Mouse (Mus musculus) CH12.LX (cell line): Measurements from ENCODE around the gene Nek5. TPM values are rescaled to one million over a fixed set of nuclear protein-coding genes. Genes with fewer than 3 reads are reported as not detected.

ENCODE experiments used
- polyA plus RNA-seq: library from polyadenylated mRNA; unstranded; fragments of >175 nt; gene quantifications from 2 replicates; pipeline ENCODE4 v1.2.1, GENCODE M21; 2012; ENCODE audit warnings: low read depth; ENCODE audit not compliant: insufficient read length
- total RNA-seq, 2 experiments: library from RNA; depleted of rRNA; stranded (reverse); fragments of 300-350 nt in 1 of 2; fragments of >200 nt in 1 of 2; gene quantifications; 2 replicates each; pipeline ENCODE4 v1.2.3; 2012 to 2014

The Nek5 gene
- total and polyA plus RNA-seq, 3 experiments = not detected

Other genes starting within 250 kb of the Nek5 start
- gene Defb9, start 239.6 kb downstream of the Nek5 start, total RNA-seq (2012; rRNA removed) = not detected in 2 replicates
- gene Defb9, start 239.6 kb downstream of the Nek5 start, total RNA-seq (2014; rRNA removed) = not detected in 2 replicates
- not detected in 2 replicates for gene Defb9, start 239.6 kb downstream of the Nek5 start, polyA plus RNA-seq
- gene Defb11, start 218.6 kb downstream of the Nek5 start, total RNA-seq (2012; rRNA removed) = not detected in 2 replicates
- not detected in 2 replicates for gene Defb11, start 218.6 kb downstream of the Nek5 start, total RNA-seq (2014; rRNA removed)
- not detected in 2 replicates for gene Defb11, start 218.6 kb downstream of the Nek5 start, polyA plus RNA-seq
- not detected in 2 replicates for gene Defb15, start 192.3 kb downstream of the Nek5 start, total RNA-seq (2012; rRNA removed)
- gene Defb15, start 192.3 kb downstream of the Nek5 start, total RNA-seq (2014; rRNA removed) = not detected in 2 replicates
- gene Defb15, start 192.3 kb downstream of the Nek5 start, polyA plus RNA-seq = not detected in 2 replicates
- not detected in 2 replicates for gene Defb35, start 186.7 kb downstream of the Nek5 start, total RNA-seq (2012; rRNA removed)
- not detected in 2 replicates for gene Defb35, start 186.7 kb downstream of the Nek5 start, total RNA-seq (2014; rRNA removed)
- not detected in 2 replicates for gene Defb35, start 186.7 kb downstream of the Nek5 start, polyA plus RNA-seq
- gene Defb13, start 178.3 kb downstream of the Nek5 start, total RNA-seq (2012; rRNA removed) = not detected in 2 replicates
- gene Defb13, start 178.3 kb downstream of the Nek5 start, total RNA-seq (2014; rRNA removed) = not detected in 2 replicates
- not detected in 2 replicates for gene Defb13, start 178.3 kb downstream of the Nek5 start, polyA plus RNA-seq
- not detected in 2 replicates for gene Fam90a1a, start 166.3 kb downstream of the Nek5 start, total RNA-seq (2012; rRNA removed)
- not detected in 2 replicates for gene Fam90a1a, start 166.3 kb downstream of the Nek5 start, total RNA-seq (2014; rRNA removed)
- not detected in 2 replicates for gene Fam90a1a, start 166.3 kb downstream of the Nek5 start, polyA plus RNA-seq
- gene Ccdc70, start 155.3 kb downstream of the Nek5 start, total RNA-seq (2012; rRNA removed) = not detected in 2 replicates
- gene Ccdc70, start 155.3 kb downstream of the Nek5 start, total RNA-seq (2014; rRNA removed) = not detected in 2 replicates
- not detected in 2 replicates for gene Ccdc70, start 155.3 kb downstream of the Nek5 start, polyA plus RNA-seq
- gene Atp7b, start 64.7 kb downstream of the Nek5 start, total RNA-seq (2012; rRNA removed) = 2.9 and 3.1 TPM in 2 replicates
- gene Atp7b, start 64.7 kb downstream of the Nek5 start, total RNA-seq (2014; rRNA removed) = 0.47 and 0.51 TPM in 2 replicates
- gene Atp7b, start 64.7 kb downstream of the Nek5 start, polyA plus RNA-seq = 1.2 and 1.5 TPM in 2 replicates
- 13.7 and 14.3 TPM in 2 replicates for gene Alg11, start 64.3 kb downstream of the Nek5 start, total RNA-seq (2012; rRNA removed)
- gene Alg11, start 64.3 kb downstream of the Nek5 start, total RNA-seq (2014; rRNA removed) = 14.3 and 16.1 TPM in 2 replicates
- gene Alg11, start 64.3 kb downstream of the Nek5 start, polyA plus RNA-seq = 10.9 and 11.9 TPM in 2 replicates
- 4.0 and 4.7 TPM in 2 replicates for gene Nek3, start 41.4 kb upstream of the Nek5 start, total RNA-seq (2012; rRNA removed)
- gene Nek3, start 41.4 kb upstream of the Nek5 start, total RNA-seq (2014; rRNA removed) = 4.1 and 4.4 TPM in 2 replicates
- 3.3 and 3.4 TPM in 2 replicates for gene Nek3, start 41.4 kb upstream of the Nek5 start, polyA plus RNA-seq
- gene Ckap2, start 60.8 kb upstream of the Nek5 start, total RNA-seq (2012; rRNA removed) = 19.5 and 24.7 TPM in 2 replicates
- 48.8 and 53.2 TPM in 2 replicates for gene Ckap2, start 60.8 kb upstream of the Nek5 start, total RNA-seq (2014; rRNA removed)
- 31.3 and 36.4 TPM in 2 replicates for gene Ckap2, start 60.8 kb upstream of the Nek5 start, polyA plus RNA-seq
- 17.8 and 21.2 TPM in 2 replicates for gene Vps36, start 67.8 kb upstream of the Nek5 start, total RNA-seq (2012; rRNA removed)
- gene Vps36, start 67.8 kb upstream of the Nek5 start, total RNA-seq (2014; rRNA removed) = 24.7 and 25.9 TPM in 2 replicates
- gene Vps36, start 67.8 kb upstream of the Nek5 start, polyA plus RNA-seq = 43.1 and 46.5 TPM in 2 replicates
- 0.30 and 0.34 TPM in 2 replicates for gene Thsd1, start 102.3 kb upstream of the Nek5 start, total RNA-seq (2012; rRNA removed)
- gene Thsd1, start 102.3 kb upstream of the Nek5 start, total RNA-seq (2014; rRNA removed) = 0.12 and 0.26 TPM in 2 replicates
- gene Thsd1, start 102.3 kb upstream of the Nek5 start, polyA plus RNA-seq = 0.75 and 0.83 TPM in 2 replicates
- gene Tpte, start 158.4 kb upstream of the Nek5 start, total RNA-seq (2012; rRNA removed) = not detected in 2 replicates
- not detected in 2 replicates for gene Tpte, start 158.4 kb upstream of the Nek5 start, total RNA-seq (2014; rRNA removed)
- gene Tpte, start 158.4 kb upstream of the Nek5 start, polyA plus RNA-seq = not detected in 2 replicates